Mouse (Mus musculus) lung, embryonic 15.5 days (tissue): ENCODE results near the gene Mospd3. TPM values are rescaled to one million over a fixed set of nuclear protein-coding genes. Genes with fewer than 3 reads are reported as not detected.

Experiments used
- ATAC-seq: fragments of 200-750 bp; cut with Nextera tagmentation; 2 replicates; pipeline ENCODE4 v1.8.0; 2017; ENCODE audit warnings: moderate number of reproducible peaks, borderline replicate concordance; ENCODE audit not compliant: low FRiP score, low TSS enrichment; ENCODE audit errors: extremely low read depth
- H3K27ac ChIP-seq: fragments of 300-500 bp; sonication (generic); 2 replicates; pipeline ENCODE4 v1.5.1; 2015; ENCODE audit warnings: moderate library complexity, mild to moderate bottlenecking, inconsistent platforms
- H3K27me3 ChIP-seq: fragments of 300-500 bp; sonication (generic); 2 replicates; pipeline ENCODE4 v1.6.1; 2015; ENCODE audit warnings: inconsistent platforms
- H3K36me3 ChIP-seq: fragments of 300-500 bp; sonication (generic); 2 replicates; pipeline ENCODE4 v1.6.1; 2015; ENCODE audit warnings: inconsistent platforms
- H3K4me1 ChIP-seq: fragments of 300-500 bp; sonication (generic); 2 replicates; pipeline ENCODE4 v1.6.1; 2015; ENCODE audit warnings: inconsistent platforms
- H3K4me2 ChIP-seq: fragments of 300-500 bp; sonication (generic); 2 replicates; pipeline ENCODE4 v1.6.1; 2015; ENCODE audit warnings: inconsistent platforms, mild to moderate bottlenecking, moderate library complexity
- H3K4me3 ChIP-seq: fragments of 300-500 bp; sonication (generic); 2 replicates; pipeline ENCODE4 v1.5.1; 2015; ENCODE audit warnings: mild to moderate bottlenecking, inconsistent platforms
- H3K9ac ChIP-seq: fragments of 300-500 bp; sonication (generic); 2 replicates; pipeline ENCODE4 v1.6.1; 2015; ENCODE audit warnings: inconsistent platforms
- H3K9me3 ChIP-seq: fragments of 300-500 bp; sonication (generic); 2 replicates; pipeline ENCODE4 v1.6.1; 2016; ENCODE audit warnings: inconsistent platforms
- WGBS: fragments of 180-500 bp; shearing (Covaris S2); methylation state at CpG from one replicate; pipeline ENCODE4 v1.1.7; 2015; 5-methylcytosine and 5-hydroxymethylcytosine counted together
- polyA plus RNA-seq: library from polyadenylated mRNA; unstranded; fragments of >200 nt; fragmentation: Nextera tagmentation; extraction: Ambion mirVana; gene quantifications from 2 replicates; pipeline ENCODE4 v1.2.1, GENCODE M21; 2015

Gene Mospd3
- polyA plus RNA-seq, 1 experiment from 2014 or later: 31.6 TPM

DNA sequence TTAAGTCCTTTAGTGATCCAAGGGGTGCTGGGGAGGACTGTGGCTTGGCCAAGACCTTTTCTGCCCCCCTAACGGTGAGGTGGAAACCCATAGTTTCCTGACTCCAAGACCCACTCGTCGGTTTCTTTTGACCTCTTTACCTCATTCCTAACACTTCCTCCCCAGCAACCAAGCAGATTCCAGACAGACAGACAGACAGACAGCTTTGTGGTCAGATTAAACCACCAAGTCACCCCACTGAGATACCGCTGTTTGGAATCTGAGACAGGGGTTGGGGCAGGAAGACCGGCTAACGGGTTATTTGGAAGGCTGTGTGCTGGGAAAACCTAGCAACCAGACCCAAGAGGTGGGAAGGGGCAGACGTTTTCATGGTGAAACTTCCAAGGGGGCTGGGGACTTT lies 30.7 kb downstream of the Mospd3 start:
- Histone ChIP-seq H3K4me2 (no peak overlapping the region), H3K27me3 (peaks cover 7% of the 10 kb centered on the region), H3K27ac (no peak overlapping the region), H3K36me3 (no peaks in the 10 kb centered on the region), H3K9ac (no peak overlapping the region), H3K4me3 (no peak overlapping the region), H3K4me1 (0 out of 2 replicates have a peak, but pooled peaks cover 9% of the 10 kb centered on the region), H3K9me3 (no peaks in the 10 kb centered on the region)
- no peak for ATAC-seq
- WGBS: 43% methylated on average over 7 of the region's 7 CpGs

DNA sequence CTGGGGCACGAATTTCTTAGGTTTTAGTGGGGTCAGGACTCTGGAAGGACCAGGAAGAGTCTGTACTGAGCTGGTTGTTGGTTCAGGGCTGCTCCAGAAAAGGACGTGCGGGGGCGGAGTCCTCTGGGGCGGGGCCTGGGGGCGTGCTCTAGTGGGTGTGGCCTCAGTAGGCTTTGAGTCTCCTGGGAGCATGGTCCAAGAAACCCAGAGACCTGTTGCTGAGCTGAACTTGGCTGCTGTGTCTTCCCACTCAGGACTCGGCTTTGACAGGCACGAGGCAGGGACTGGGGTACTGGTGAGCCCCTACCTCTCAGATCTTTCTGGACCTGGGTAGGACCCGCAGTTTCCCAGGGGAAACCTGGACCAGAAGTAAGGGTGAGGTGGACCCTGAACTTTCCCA lies 31.2 kb downstream of the Mospd3 start, which contains the start of gene Tfr2:
Gene Tfr2 (plus strand): TSS at position 176 of the 400 bp plus-strand sequence.
- Histone ChIP-seq H3K4me2 (0 out of 2 replicates have a peak within 1 kb of the TSS, but pooled peaks have one; percentile 4), H3K9ac (no peak within 1 kb of the TSS), H3K27ac (no peak within 1 kb of the TSS), H3K36me3 (no peaks in the 10 kb centered on the region), H3K9me3 (no peaks in the 10 kb centered on the region), H3K27me3 (peaks cover 7% of the 10 kb centered on the region), H3K4me3 (no peak within 1 kb of the TSS), H3K4me1 (0 out of 2 replicates have a peak, but pooled peaks cover 9% of the 10 kb centered on the region)
- peak; percentile 63; the same call in 1 of the 2 replicates for ATAC-seq
- 24% methylated on average over 9 of the region's 9 CpGs for WGBS

DNA sequence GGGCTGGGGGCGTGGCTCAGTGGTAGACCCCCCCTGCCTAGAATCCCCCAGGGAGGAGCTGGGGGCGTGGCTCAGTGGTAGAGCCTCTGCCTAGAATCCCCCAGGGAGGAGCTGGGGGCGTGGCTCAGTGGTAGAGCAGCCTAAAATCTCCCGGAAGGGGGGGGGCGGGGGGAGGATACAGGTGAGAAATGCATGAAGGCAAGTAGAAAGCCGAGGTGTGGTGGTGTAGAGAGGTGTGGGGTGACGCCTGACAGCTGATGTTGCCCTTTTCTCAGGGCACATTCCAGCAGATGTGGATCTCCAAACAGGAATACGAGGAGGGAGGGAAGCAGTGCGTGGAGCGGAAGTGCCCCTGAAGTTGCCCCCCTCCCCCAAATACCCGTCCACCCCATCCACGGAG lies 31.8 kb downstream of the Mospd3 start:
- H3K9me3 ChIP-seq: no peaks in the 10 kb centered on the region
- peaks cover 3% of the 10 kb centered on the region for H3K27me3 ChIP-seq
- H3K4me1 ChIP-seq: 0 out of 2 replicates have a peak, but pooled peaks cover 9% of the 10 kb centered on the region
- no peaks in the 10 kb centered on the region for H3K36me3 ChIP-seq
- no peak overlapping the region for H3K4me3 ChIP-seq
- ATAC-seq: no peak
- WGBS: 54% methylated on average over 12 of the region's 12 CpGs
- no peak overlapping the region for H3K27ac ChIP-seq
- H3K9ac ChIP-seq: no peak overlapping the region
- 0 out of 2 replicates have a peak overlapping the region, but pooled peaks have one; percentile 4 for H3K4me2 ChIP-seq

DNA sequence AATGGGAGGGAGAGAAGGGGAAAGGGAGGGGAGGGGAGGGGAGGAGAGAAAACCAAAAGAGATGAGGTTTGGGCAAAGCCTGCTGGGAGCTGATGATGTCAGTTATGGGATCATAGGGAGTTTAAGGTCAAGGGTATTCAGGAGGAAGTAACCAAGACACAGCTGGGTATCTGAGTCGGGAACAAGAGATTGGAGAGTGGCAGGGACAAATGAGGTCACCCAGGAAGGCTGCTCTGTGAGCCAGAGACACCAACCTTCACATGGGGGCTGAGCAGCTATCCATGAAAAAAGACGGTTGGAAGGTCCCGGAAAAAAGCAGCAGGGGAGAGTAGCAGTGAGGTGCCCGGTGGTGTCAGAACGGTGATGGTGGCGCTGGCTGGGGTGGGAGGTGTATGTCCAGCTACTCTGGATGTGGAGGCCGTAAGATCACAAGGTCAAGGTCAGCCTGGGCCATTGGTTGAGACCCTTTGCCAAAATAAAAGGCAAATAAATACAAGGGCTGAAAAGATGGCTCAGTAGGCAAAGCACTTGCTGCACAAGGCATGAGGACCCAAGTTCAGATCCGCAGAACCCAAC lies 32.5 kb downstream of the Mospd3 start:
- Histone ChIP-seq H3K4me1 (0 out of 2 replicates have a peak, but pooled peaks cover 9% of the 10 kb centered on the region), H3K36me3 (no peaks in the 10 kb centered on the region), H3K9ac (no peak overlapping the region), H3K27me3 (no peaks in the 10 kb centered on the region), H3K4me3 (no peak overlapping the region), H3K9me3 (no peaks in the 10 kb centered on the region), H3K4me2 (no peak overlapping the region), H3K27ac (no peak overlapping the region)
- ATAC-seq: no peak
- WGBS: 73% methylated on average over 8 of the region's 8 CpGs

DNA sequence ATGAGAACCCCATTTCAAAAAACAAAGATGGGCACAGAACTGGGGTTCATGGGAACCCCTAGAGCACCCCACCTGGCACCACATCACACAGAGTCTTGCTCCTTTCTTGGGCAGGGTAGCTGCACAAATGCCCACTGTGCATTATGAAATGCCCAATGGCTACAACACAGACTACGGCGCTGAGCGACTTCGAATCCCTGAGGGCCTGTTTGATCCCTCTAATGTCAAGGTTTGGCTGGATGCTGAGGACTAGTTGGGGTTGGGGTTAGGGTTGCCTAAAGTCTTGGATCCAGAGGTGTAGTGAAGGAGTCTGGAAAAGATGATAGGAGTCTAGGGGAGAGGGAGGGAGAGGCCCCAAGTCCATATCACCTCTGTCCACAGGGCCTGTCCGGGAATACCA lies 34.4 kb downstream of the Mospd3 start:
- 94% methylated on average over 5 of the region's 5 CpGs for WGBS
- Histone ChIP-seq H3K36me3 (no peaks in the 10 kb centered on the region), H3K9me3 (no peaks in the 10 kb centered on the region), H3K9ac (no peak overlapping the region), H3K4me1 (0 out of 2 replicates have a peak, but pooled peaks cover 9% of the 10 kb centered on the region), H3K27ac (no peak overlapping the region), H3K27me3 (no peaks in the 10 kb centered on the region), H3K4me3 (no peak overlapping the region), H3K4me2 (no peak overlapping the region)
- ATAC-seq: no peak

DNA sequence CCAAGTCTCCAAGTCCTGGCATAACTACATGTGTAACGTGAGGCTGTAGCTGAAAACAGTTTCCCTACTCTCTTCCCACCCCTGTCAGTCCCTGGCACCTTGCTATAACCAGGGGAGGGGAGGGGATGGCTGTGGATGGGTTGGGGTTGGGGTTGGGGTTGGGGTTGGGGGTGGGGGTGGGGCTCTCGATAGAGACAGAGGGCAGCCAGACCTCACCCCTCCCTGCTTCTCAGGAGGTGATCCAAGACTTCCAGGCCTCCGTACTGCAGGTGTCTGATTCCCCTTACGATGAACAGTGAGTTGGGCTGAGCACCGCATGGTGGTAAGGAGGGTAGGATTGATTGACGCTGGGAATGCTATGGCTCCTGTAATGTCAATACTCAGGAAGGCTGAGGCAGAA lies 35.1 kb downstream of the Mospd3 start:
- Histone ChIP-seq H3K9ac (no peak overlapping the region), H3K27ac (no peak overlapping the region), H3K4me3 (no peak overlapping the region), H3K4me2 (no peak overlapping the region), H3K36me3 (no peaks in the 10 kb centered on the region), H3K27me3 (no peaks in the 10 kb centered on the region), H3K4me1 (0 out of 2 replicates have a peak, but pooled peaks cover 9% of the 10 kb centered on the region), H3K9me3 (no peaks in the 10 kb centered on the region)
- WGBS: 64% methylated on average over 6 of the region's 6 CpGs
- ATAC-seq: no peak

DNA sequence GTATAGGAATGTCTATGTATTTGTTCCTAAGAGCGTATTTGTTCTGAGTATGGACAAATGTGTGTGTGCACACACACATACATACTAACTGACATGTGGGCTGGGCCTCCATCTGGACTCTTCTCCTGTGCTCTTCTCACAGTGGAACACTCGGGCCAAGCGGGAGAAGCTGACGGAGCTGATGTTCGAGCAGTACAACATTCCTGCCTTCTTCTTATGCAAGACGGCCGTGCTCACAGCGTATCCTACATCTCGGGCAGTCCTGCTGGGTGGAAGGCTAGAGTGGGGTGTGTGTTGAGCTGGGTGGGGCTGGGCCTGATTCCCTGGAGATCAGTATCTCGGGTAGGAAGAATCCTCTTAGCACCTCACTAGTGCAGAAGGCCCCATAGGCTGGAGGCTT lies 37.9 kb downstream of the Mospd3 start:
- H3K9me3 ChIP-seq: no peaks in the 10 kb centered on the region
- no peak overlapping the region for H3K4me2 ChIP-seq
- H3K4me1 ChIP-seq: no peaks in the 10 kb centered on the region
- no peak for ATAC-seq
- H3K36me3 ChIP-seq: no peaks in the 10 kb centered on the region
- H3K9ac ChIP-seq: no peak overlapping the region
- WGBS: 51% methylated on average over 10 of the region's 10 CpGs
- no peaks in the 10 kb centered on the region for H3K27me3 ChIP-seq
- no peak overlapping the region for H3K4me3 ChIP-seq
- H3K27ac ChIP-seq: no peak overlapping the region

DNA sequence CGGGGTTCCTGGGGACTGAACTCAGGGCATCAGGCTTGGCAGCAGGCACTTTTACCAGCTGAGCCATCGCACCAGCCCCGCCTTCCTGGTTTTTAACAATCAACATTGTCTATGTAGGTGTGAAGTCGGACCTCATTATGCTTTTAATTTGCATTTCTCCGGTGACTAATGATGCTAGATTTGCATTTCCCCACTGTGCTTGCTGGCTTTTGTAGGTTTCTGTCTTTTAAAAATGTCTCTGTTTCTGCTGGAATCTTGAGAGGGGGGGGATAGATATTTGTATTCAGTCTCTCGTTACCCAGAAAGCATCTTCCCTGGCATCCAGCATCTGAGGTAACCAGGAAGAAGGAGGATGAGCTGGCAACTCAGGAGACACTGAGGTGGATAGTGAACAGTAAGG lies 39.3 kb downstream of the Mospd3 start:
- H3K36me3 ChIP-seq: no peaks in the 10 kb centered on the region
- H3K4me3 ChIP-seq: no peak overlapping the region
- H3K9ac ChIP-seq: no peak overlapping the region
- WGBS: 57% methylated on average over 6 of the region's 6 CpGs
- H3K9me3 ChIP-seq: no peaks in the 10 kb centered on the region
- H3K4me2 ChIP-seq: no peak overlapping the region
- no peaks in the 10 kb centered on the region for H3K4me1 ChIP-seq
- H3K27ac ChIP-seq: no peak overlapping the region
- H3K27me3 ChIP-seq: no peaks in the 10 kb centered on the region
- no peak for ATAC-seq

DNA sequence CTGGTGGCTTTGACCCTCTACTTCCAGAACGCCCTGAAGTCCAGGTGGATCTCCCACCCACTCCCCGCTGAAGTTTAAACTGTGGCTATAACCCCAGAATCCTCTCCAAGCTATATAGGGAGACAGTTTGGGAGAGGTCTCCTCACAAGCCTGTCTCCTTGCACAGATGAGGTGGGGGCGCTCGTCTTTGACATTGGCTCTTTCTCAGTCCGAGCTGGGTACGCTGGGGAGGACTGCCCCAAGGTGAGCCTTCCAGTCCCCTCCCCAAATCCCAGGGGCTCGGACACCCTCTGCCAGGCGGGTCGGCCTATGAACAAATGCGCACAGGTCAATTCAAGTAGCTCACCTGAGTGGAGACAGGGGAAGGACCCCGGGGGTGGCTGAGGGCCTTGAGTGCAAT lies 47.0 kb downstream of the Mospd3 start:
- Histone ChIP-seq H3K4me3 (no peak overlapping the region), H3K4me1 (no peaks in the 10 kb centered on the region), H3K27me3 (peaks cover 14% of the 10 kb centered on the region), H3K36me3 (no peaks in the 10 kb centered on the region), H3K9ac (no peak overlapping the region), H3K4me2 (no peak overlapping the region), H3K27ac (no peak overlapping the region), H3K9me3 (no peaks in the 10 kb centered on the region)
- ATAC-seq: no peak
- 43% methylated on average over 11 of the region's 11 CpGs for WGBS

DNA sequence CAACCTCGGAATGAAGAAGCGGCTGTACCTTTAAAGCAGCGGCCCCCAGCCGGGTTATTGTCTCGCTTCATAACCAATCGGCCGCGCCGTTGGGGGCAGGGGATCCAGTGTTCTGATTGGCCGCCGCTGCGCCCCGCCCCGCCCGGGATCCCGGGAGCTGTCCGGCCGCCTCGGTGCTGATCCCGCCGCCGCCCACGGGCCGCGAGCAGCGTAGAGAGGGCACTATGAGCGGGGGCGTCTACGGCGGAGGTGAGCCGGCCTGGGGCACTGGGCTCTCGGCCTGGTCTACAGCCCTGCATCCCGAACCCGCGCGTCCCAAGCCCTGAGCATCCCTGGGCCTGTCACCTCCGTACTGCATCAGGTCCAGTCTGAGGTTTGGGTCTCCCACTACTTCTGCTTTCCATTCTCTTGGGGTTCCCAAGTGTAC lies 47.4 kb downstream of the Mospd3 start, which contains the start of gene Actl6b:
Gene Actl6b (plus strand): TSS at position 107 of the 427 bp plus-strand sequence.
- H3K36me3 ChIP-seq: no peaks in the 10 kb centered on the region
- ATAC-seq: peak; percentile 72
- no peak within 1 kb of the TSS for H3K9ac ChIP-seq
- H3K4me2 ChIP-seq: peak within 1 kb of the TSS; percentile 31
- peaks cover 14% of the 10 kb centered on the region for H3K27me3 ChIP-seq
- under 1% methylated on average over 37 of the region's 37 CpGs for WGBS
- H3K9me3 ChIP-seq: no peaks in the 10 kb centered on the region
- no peaks in the 10 kb centered on the region for H3K4me1 ChIP-seq
- no peak within 1 kb of the TSS for H3K27ac ChIP-seq
- H3K4me3 ChIP-seq: no peak within 1 kb of the TSS; the same call in 1 of the 2 replicates

DNA sequence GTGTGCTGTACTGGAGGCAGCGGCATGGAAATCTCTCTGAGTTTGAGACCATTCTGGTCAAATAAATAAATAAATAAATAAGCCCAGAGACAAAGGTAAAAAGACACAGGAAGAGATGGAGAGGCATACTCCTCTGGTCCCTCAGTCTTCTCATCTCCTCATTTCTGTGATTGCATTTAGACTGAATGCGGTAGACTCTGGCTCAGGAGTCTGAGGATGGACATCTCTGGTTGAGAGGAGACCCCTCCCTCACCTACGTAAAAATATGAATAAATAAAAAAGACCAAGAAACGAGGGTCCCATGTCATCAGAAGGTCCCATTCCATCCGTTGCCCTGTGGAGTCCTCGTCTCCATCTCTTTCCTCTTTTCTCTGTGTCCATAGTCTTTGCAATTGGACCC lies 47.9 kb downstream of the Mospd3 start:
- no peaks in the 10 kb centered on the region for H3K9me3 ChIP-seq
- H3K4me2 ChIP-seq: peak overlapping the region; percentile 31
- 21% methylated on average over 6 of the region's 6 CpGs for whole genome bisulfite sequencing
- no peak for ATAC-seq
- no peak overlapping the region for H3K9ac ChIP-seq
- no peak overlapping the region for H3K27ac ChIP-seq
- peaks cover 14% of the 10 kb centered on the region for H3K27me3 ChIP-seq
- H3K36me3 ChIP-seq: no peaks in the 10 kb centered on the region
- no peaks in the 10 kb centered on the region for H3K4me1 ChIP-seq
- H3K4me3 ChIP-seq: no peak overlapping the region; the same call in 1 of the 2 replicates

DNA sequence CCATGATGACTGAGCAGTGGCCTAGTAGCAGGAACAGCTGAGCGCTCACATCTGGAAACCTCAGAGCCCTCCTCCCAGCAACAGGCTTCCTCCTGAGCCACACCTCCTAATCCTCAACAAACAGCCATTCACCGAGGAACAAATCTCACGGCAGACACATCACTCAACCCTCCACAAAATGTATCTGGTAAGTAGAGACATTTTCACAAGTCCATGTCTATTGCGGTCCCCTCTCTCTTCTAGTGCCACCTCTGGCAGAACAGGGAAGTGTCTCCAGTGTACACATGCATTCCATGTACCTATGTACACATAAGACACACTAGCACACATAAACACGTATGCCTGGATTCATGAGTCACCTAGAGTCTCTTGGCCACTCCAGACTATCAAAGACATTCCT lies 49.7 kb downstream of the Mospd3 start:
- Histone ChIP-seq H3K4me3 (no peak overlapping the region), H3K9ac (no peak overlapping the region), H3K4me1 (no peaks in the 10 kb centered on the region), H3K4me2 (no peak overlapping the region), H3K36me3 (no peaks in the 10 kb centered on the region), H3K27ac (no peak overlapping the region), H3K9me3 (no peaks in the 10 kb centered on the region), H3K27me3 (peaks cover 14% of the 10 kb centered on the region)
- 67% methylated on average over 5 of the region's 5 CpGs for WGBS
- ATAC-seq: no peak
